Mouse (Mus musculus) cortical plate, adult 2 months (tissue): ENCODE data around the gene Arhgap23. TPM values are rescaled to one million over a fixed set of nuclear protein-coding genes. Genes with fewer than 3 reads are reported as not detected.

Experiments used
- H3K27ac ChIP-seq: fragments of 200-500 bp; 2 replicates; pipeline ENCODE4 v1.5.1; 2012; ENCODE audit warnings: low read length, control low read depth, inconsistent platforms; ENCODE audit not compliant: insufficient read depth
- H3K4me1 ChIP-seq: fragments of 200-500 bp; 2 replicates; pipeline ENCODE4 v1.6.1; 2011; ENCODE audit warnings: low read length; ENCODE audit not compliant: control insufficient read depth, insufficient read depth
- H3K4me3 ChIP-seq: fragments of 200-500 bp; 2 replicates; pipeline ENCODE4 v1.5.1; 2011; ENCODE audit warnings: mild to moderate bottlenecking, low read length, control low read depth; ENCODE audit not compliant: insufficient read depth
- CTCF ChIP-seq: fragments of 200-500 bp; IDR thresholded peaks from 2 replicates; pipeline ENCODE4 v1.5.1; 2011; ENCODE audit warnings: mild to moderate bottlenecking, control low read depth, low read length; ENCODE audit not compliant: insufficient read depth; ENCODE audit errors: extremely low read depth
- POLR2A ChIP-seq: fragments of 200-500 bp; IDR thresholded peaks from 2 replicates; pipeline ENCODE4 v1.6.1; 2011; ENCODE audit warnings: mild to moderate bottlenecking, low read length, control low read depth; ENCODE audit not compliant: insufficient read depth; ENCODE audit errors: extremely low read depth
- polyA plus RNA-seq: library from polyadenylated mRNA; depleted of rRNA; stranded (reverse); fragments of >200 nt; gene quantifications from 2 replicates; pipeline ENCODE4 v1.2.3, GENCODE M21; 2012

Arhgap23 gene
- polyA plus RNA-seq, 1 experiment, result 71.5 TPM

DNA sequence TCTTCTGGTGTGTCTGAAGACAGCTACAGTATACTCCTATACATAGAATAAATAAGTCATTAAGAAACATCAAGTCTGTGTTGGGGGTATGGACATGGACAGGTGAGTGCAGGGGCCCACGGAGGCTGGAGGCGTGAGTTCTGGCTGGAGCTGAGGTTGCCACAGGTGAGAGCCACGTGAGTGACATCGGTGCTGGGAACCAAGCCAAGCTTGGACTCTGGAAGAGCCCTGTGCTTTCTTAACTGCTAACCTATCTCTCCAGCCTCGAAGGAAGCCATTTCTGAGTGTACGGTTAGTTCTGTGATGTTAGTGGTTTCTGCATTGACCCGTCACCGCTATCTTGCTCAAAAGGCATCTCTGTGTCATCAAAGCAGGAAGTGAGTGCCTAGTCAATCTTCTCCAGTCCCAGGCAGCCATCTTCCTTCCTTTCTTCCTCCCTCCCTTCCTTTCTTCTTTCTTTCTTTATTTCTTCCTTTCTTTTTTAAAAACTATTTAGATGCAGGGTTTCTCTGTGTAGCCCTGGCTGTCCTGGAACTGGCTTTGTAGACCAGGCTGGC is 17.7 kb downstream of the Arhgap23 start:
- Histone ChIP-seq H3K27ac (no peak overlapping the region), H3K4me3 (no peak overlapping the region), H3K4me1 (peaks cover 5% of the 10 kb centered on the region)
- TF ChIP-seq POLR2A (no peak), CTCF (no peak)

DNA sequence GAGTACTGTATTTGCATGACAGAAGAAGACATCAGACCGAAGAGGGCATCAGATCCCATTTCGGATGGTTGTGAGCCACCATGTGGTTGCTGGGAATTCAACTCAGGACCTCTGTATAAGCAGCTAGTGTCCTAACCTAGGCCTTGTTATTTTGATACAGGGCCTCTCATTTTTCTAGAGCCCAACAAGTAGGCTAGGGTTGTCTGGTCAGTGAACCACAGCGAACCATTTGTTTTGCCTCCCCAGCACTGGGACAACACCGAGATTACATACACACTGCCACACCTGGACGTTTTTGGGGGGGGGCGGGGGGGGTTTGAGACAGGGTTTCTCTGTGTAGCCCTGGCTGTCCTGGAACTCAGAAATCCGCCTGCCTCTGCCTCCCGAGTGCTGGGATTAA is 18.8 kb downstream of the Arhgap23 start:
- H3K4me3 ChIP-seq, result no peak overlapping the region
- TF ChIP-seq CTCF, result no peak
- TF ChIP-seq POLR2A, result no peak
- no peak overlapping the region for H3K27ac ChIP-seq
- H3K4me1 ChIP-seq, result peaks cover 3% of the 10 kb centered on the region

DNA sequence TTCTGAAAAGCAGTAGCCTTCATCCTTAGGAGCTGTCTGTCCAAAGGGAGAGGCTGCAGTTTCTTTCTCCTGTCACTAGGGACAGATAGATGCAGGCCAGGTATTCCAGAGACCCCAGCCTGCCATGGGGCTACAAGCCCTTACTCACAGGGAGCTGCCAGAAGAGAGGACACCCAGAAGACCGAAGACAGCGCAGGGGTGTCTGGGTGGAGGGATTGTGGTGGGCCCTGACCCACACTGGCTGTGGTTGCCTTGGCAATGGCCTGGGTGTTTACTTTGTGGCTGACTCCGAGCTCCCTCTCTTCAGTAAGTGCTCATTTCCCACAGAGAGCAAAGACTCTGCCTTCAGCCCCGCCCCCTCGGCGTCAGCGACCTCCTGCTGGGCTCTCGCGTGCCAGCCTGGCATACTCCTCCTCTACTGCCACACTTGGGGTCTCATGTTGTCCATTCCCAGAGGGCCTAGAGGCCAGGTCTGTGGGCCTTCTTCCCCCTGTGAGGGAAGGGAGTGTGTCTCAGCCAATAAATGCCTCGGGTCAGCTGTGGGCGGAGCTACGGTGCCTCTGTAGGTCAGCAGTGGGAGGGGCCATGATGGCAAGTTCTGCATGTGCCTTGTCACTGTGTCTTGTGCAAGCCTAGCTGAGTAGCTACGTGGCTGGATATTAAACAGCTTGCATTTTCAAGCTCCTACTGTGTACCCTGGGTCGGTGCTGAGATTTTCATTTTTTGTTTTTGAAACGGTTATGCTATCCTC is 19.5 kb downstream of the Arhgap23 start:
- Histone ChIP-seq H3K4me3 (0 out of 2 replicates have a peak overlapping the region, but pooled peaks have one; percentile 7), H3K4me1 (peaks cover 4% of the 10 kb centered on the region), H3K27ac (peak overlapping the region; percentile 52; the same call in 1 of the 2 replicates)
- TF ChIP-seq CTCF (no peak), POLR2A (no peak)

DNA sequence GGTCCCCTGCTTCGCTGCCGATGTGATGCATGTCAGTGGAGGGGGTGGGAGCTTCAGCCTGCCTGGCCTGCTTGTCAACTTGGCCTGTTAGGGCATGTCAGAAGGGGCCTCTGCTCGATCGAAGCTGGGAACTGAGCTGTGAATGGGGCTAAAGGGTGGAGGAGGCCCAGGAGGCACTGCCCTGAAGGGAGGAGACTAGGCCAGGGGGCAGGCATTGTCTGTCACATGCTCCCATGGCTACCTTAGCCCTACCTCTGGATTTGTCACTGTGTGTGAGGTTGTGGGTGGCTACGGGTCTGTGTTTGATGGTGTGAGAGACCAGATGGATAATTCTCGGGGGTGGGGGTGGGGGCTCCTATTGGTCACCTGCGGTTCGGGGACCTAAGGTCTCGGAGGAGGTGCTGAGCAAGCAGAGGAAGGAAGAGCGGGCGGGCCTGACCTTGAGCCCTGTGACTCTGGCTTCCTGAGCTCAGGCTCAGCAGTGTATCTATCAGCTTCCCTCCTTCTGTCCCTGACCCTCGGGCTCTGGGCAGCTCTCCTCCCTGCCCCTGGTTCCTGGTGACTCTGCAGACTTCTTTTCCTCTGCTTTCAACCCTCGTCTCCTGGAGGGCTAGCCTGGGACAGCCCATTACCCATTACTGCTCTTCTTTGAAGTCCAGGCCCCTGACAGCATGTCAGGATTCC is 20.6 kb downstream of the Arhgap23 start:
- Histone ChIP-seq H3K4me3 (no peak overlapping the region), H3K4me1 (peaks cover 4% of the 10 kb centered on the region), H3K27ac (peak overlapping the region; percentile 68; the same call in 1 of the 2 replicates)
- no peak for TF ChIP-seq POLR2A
- TF ChIP-seq CTCF, result no peak

DNA sequence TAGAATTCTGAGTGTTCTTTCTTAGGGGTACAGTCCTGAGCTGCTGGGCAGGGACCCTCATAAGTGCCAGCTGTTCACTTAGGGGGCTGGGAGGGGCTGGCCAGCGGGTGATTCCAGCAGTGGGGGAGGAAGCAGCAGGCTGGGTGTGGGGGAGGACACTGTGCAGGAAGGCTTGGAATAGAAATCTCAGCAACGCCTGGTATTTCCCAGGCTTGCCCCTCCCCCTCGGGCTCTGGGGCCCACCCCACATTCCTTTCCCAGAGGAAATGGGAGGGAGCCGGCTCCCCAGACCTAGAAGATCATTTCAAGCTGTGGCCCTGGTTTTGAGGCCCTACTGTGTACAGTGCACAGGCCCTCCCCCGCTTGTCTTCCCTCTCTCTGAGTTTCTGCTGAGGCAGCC is 22.4 kb downstream of the Arhgap23 start:
- peaks cover 4% of the 10 kb centered on the region for H3K4me1 ChIP-seq
- H3K4me3 ChIP-seq, result no peak overlapping the region
- H3K27ac ChIP-seq, result peak overlapping the region; percentile 63
- no peak for TF ChIP-seq POLR2A
- TF ChIP-seq CTCF, result no peak

DNA sequence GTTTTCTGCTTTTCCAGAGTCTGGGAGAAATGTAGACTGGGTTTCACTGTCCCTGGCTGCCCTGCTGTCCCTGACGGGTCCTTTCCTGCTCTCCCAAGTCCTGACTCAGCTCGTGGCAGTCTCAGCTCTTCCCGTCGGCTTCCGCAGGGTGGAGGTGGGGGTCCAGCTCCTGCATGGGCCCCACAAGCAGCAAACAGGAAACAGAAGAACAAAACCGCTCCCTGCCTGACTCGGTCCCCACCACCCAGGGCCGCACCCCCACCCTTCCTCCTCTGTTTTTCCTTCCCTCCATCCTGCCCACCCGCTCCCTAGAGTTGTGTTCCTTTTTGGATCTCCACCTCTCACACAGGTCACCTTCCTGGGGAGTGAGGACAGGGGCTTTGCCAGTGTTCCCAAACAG is 23.5 kb downstream of the Arhgap23 start:
- 0 out of 2 replicates have a peak overlapping the region, but pooled peaks have one; percentile 15 for H3K27ac ChIP-seq
- H3K4me3 ChIP-seq, result no peak overlapping the region
- peaks cover 4% of the 10 kb centered on the region for H3K4me1 ChIP-seq
- no peak for TF ChIP-seq CTCF
- TF ChIP-seq POLR2A, result no peak

DNA sequence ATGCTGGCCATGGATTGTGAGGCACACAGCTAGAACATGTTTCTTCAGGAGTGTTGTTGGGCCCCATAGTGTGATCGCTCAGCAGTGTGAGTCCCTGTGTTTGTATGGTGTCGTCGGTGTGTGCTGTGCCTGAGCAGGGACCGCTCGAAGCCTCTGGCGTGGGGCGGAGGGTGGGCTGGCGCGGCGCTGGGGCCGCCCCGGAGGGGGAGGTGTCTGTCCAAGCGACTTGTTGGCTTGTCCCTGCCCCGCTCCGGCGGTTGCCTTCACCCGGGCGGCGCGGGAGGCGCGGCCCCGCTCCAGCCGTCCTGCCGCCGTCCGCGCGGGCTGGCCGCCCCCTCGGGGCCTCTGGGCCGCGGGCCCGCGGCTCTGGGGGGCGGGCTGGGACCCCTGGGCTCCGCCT is 24.6 kb downstream of the Arhgap23 start:
- Histone ChIP-seq H3K27ac (no peak overlapping the region), H3K4me3 (no peak overlapping the region), H3K4me1 (peaks cover 4% of the 10 kb centered on the region)
- TF ChIP-seq CTCF (no peak), POLR2A (no peak)

DNA sequence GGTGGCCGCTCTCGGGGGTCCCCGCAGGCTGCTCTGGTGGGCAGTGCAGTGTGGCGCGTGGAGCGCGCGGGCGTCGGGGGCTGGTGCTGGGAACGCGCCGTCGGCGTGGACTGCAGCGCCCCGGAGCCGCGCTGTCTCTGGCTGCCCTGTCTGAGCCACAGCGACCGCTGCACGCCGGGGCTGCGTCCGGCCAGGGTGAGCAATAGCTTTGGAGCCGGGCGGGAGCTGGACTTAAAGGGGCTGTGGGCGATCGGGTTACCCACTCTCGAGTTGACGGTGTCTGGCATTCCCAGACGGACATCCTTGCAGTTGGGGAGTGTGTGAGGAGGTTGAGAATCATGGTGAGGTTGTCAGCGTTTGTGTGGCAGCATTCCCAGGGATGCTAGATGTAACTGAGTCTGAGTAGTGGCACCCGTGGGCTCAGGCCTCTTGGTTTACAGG is 25.1 kb downstream of the Arhgap23 start:
- Histone ChIP-seq H3K4me1 (peaks cover 4% of the 10 kb centered on the region), H3K27ac (0 out of 2 replicates have a peak overlapping the region, but pooled peaks have one; percentile 38), H3K4me3 (peak overlapping the region; percentile 10)
- TF ChIP-seq POLR2A, result no peak
- TF ChIP-seq CTCF, result no peak

DNA sequence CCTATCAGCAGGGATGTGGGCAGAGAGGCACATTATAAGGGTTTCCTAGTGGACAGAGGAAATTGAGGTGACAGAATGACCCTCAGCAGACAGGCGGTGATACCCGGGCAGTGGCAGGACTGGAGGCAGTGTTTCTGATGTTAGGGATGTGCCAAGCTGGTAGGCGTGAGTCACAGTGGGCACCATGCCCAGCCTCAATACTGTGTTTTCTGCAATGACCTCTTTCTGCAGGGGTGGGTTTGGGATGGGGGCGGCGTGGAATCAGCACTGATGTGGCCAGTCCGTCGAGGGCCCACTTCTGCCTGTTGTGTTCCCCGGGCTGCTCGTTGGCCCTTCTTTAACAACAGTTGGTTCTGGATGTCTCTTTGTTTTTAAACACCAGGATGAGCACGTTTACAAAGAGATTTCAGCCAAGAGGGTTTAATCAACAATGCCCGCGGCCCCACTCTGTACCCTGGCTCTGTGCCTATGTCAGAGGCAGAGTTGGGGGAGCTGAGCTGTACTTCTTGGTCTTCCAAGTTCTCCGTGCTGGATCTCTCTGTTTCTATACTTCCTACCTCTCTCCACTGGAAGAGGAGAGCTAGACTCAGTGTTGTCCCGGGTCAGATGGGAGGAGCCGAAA is 25.8 kb downstream of the Arhgap23 start:
- H3K4me3 ChIP-seq, result peak overlapping the region; percentile 10; the same call in 1 of the 2 replicates
- peak overlapping the region; percentile 38; the same call in 1 of the 2 replicates for H3K27ac ChIP-seq
- no peak for TF ChIP-seq CTCF
- TF ChIP-seq POLR2A, result no peak
- H3K4me1 ChIP-seq, result peaks cover 4% of the 10 kb centered on the region
